9 mouse cellular contexts compared by ENCODE assay signal in genomic region chr4:28808800-28809199, GRCm38 (mm10). TPM values are rescaled to one million over a fixed set of nuclear protein-coding genes. Genes with fewer than 3 reads are reported as not detected.
DNase-seq lines count a peak whose midpoint lies in the region; ATAC-seq and TF ChIP-seq lines count a peak whose summit lies in the region.
"Had no signal": no experiment of that assay in that cellular context is flagged by ENCODE, and none has a peak within 500 bp of the region (broad histone marks: within the 10 kb centered on the region; RNA-seq: fewer than 3 reads in every experiment).

No protein-coding gene starts in this region.

- no peak overlapping the region for H3K27ac ChIP-seq in lung, embryonic 14.5 days (ENCODE audit: low read depth)
- no peak overlapping the region for H3K27ac ChIP-seq in limb, embryonic 14.5 days (replicated peaks; ENCODE audit: low read depth, low read length)
- H3K27ac ChIP-seq: neural tube, embryonic 12.5 days had no signal

- no peak overlapping the region for H3K4me3 ChIP-seq in lung, embryonic 14.5 days (ENCODE audit: low read depth, low read length)
- H3K4me3 ChIP-seq in lung, adult 2 months (replicated peaks; ENCODE audit: extremely low read depth, low read depth, low read length), result no peak overlapping the region
- no peak overlapping the region for H3K4me3 ChIP-seq in limb, embryonic 14.5 days (replicated peaks; ENCODE audit: low read length)
- H3K4me3 ChIP-seq: neural tube, embryonic 12.5 days had no signal

- H3K9me3 ChIP-seq in lung, embryonic 14.5 days (ENCODE audit: low read depth, low read length), result no peaks in the 10 kb centered on the region
- no peaks in the 10 kb centered on the region for H3K9me3 ChIP-seq in limb, embryonic 14.5 days (ENCODE audit: control insufficient read depth, low read length)
- H3K9me3 ChIP-seq: neural tube, embryonic 12.5 days had no signal

- TF ChIP-seq POLR2A in lung, adult 2 months (IDR thresholded peaks at IDR 0.05; ENCODE audit: borderline replicate concordance, extremely low read depth, low read depth, low read length), result no peak
- TF ChIP-seq POLR2A in brain, embryonic 14.5 days (IDR thresholded peaks at IDR 0.05; ENCODE audit: borderline replicate concordance, extremely low read depth, insufficient read depth, insufficient read length, poor library complexity, severe bottlenecking), result no peak
- TF ChIP-seq POLR2A in limb, embryonic 14.5 days (IDR thresholded peaks at IDR 0.05; ENCODE audit: borderline replicate concordance, extremely low read depth, insufficient read depth, insufficient read length), result no peak

- no peak overlapping the region for H3K9ac ChIP-seq in lung, embryonic 14.5 days
- H3K9ac ChIP-seq in limb, embryonic 14.5 days (ENCODE audit: low read depth, low read length, severe bottlenecking), result no peak overlapping the region
- H3K9ac ChIP-seq: neural tube, embryonic 12.5 days had no signal

- H3K4me1 ChIP-seq in lung, embryonic 14.5 days (ENCODE audit: insufficient read depth), result no peaks in the 10 kb centered on the region
- H3K4me1 ChIP-seq in lung, adult 2 months (ENCODE audit: control insufficient read depth, insufficient read depth, low read length), result no peaks in the 10 kb centered on the region
- H3K4me1 ChIP-seq in limb, embryonic 14.5 days (ENCODE audit: control insufficient read depth, insufficient read depth, low read length), result peaks cover 4% of the 10 kb centered on the region; the same call in 1 of the 2 replicates
- H3K4me1 ChIP-seq: neural tube, embryonic 12.5 days had no signal

- TF ChIP-seq CTCF in lung, embryonic 14.5 days (IDR thresholded peaks at IDR 0.05; ENCODE audit: low read depth), result peak; percentile 58
- no peak for TF ChIP-seq CTCF in lung, adult 2 months (IDR thresholded peaks at IDR 0.05; ENCODE audit: insufficient read depth, low read length)
- TF ChIP-seq CTCF in brain, embryonic 14.5 days (IDR thresholded peaks at IDR 0.05; ENCODE audit: borderline replicate concordance, extremely low read depth, insufficient read depth, insufficient read length), result peak; percentile 45; the same call in 1 of the 2 replicates

- peak; percentile 66 for DNase-seq in embryo, embryonic 10 days (ENCODE audit: low spot score)
- no peak for DNase-seq in embryo, embryonic 9.5 days (ENCODE audit: extremely low spot score)
- peak; percentile 74 for DNase-seq in lung, embryonic 14.5 days
- DNase-seq in lung, adult 2 months, result no peak
- peak; percentile 60 for DNase-seq in brain, embryonic 14.5 days (ENCODE audit: low read depth)
- DNase-seq in limb, embryonic 14.5 days (ENCODE audit: low spot score), result peak; percentile 70
- no peak for DNase-seq in heart, adult 18-20 months
- DNase-seq in frontal cortex, postnatal 25 days (ENCODE audit: low spot score in 2 of 2), result no peak

- ATAC-seq in lung, embryonic 14.5 days (ENCODE audit: insufficient read depth), result no peak
- no peak for ATAC-seq in limb, embryonic 14.5 days (ENCODE audit: low FRiP score, low read depth)

- H3K36me3 ChIP-seq in lung, embryonic 14.5 days (ENCODE audit: insufficient read depth), result no peaks in the 10 kb centered on the region
- H3K36me3 ChIP-seq in limb, embryonic 14.5 days (ENCODE audit: control insufficient read depth, insufficient read depth, low read length), result no peaks in the 10 kb centered on the region
- H3K36me3 ChIP-seq: neural tube, embryonic 12.5 days had no signal

- H3K27me3 ChIP-seq in lung, embryonic 14.5 days (ENCODE audit: insufficient read depth, low read length), result no peaks in the 10 kb centered on the region
- no peaks in the 10 kb centered on the region for H3K27me3 ChIP-seq in limb, embryonic 14.5 days (ENCODE audit: control insufficient read depth, insufficient read depth, low read length)
- H3K27me3 ChIP-seq: neural tube, embryonic 12.5 days had no signal

- H3K4me2 ChIP-seq in lung, embryonic 14.5 days, result no peak overlapping the region
- H3K4me2 ChIP-seq in limb, embryonic 14.5 days (replicated peaks; ENCODE audit: low read depth, low read length, severe bottlenecking), result no peak overlapping the region
- H3K4me2 ChIP-seq: neural tube, embryonic 12.5 days had no signal

RNA-seq across cellular contexts. Expression of gene Epha7, which starts 4.1 kb away (rescaled TPM):
- 59.0 and 61.3 TPM in 2 replicates for polyA plus RNA-seq in lung, embryonic 14.5 days (2014; fragmentation: Nextera tagmentation; extraction: Ambion mirVana)
- polyA plus RNA-seq in lung, adult 2 months (2012; rRNA removed), result 0.98 and 2.1 TPM in 2 replicates
- 21.2 and 35.3 TPM in 2 replicates for polyA plus RNA-seq in brain, embryonic 14.5 days (2012; rRNA removed)
- polyA plus RNA-seq in limb, embryonic 14.5 days (2012; rRNA removed), result 19.9 and 21.2 TPM in 2 replicates
- polyA plus RNA-seq in limb, embryonic 14.5 days (2014; fragmentation: Nextera tagmentation; extraction: Ambion mirVana), result 35.9 and 48.7 TPM in 2 replicates
- total RNA-seq in heart, adult 18-20 months (2021), result 1 to 10 TPM; 6.8 to 8.6 TPM

Comparison
In these comparisons a context has a peak if more than half of its experiments do, and no peak if none do; other contexts are left out.
1. DNase-seq: peak in embryo, embryonic 10 days (single experiment), lung, embryonic 14.5 days (single experiment), brain, embryonic 14.5 days (single experiment) and limb, embryonic 14.5 days (single experiment); none in embryo, embryonic 9.5 days (single experiment), lung, adult 2 months (single experiment), heart, adult 18-20 months (0 of 2) and frontal cortex, postnatal 25 days (0 of 2).